ENCODE assay signal across 8 mouse cellular contexts in genomic region chrX:52744201-52745051, GRCm38 (mm10). TPM values are rescaled to one million over a fixed set of nuclear protein-coding genes. Genes with fewer than 3 reads are reported as not detected.
DNase-seq lines count a peak whose midpoint lies in the region; ATAC-seq and TF ChIP-seq lines count a peak whose summit lies in the region.

No protein-coding gene starts in this region.

- peaks cover 10% of the 10 kb centered on the region for H3K4me1 ChIP-seq in E14TG2a.4 (replicated peaks; ENCODE audit: low read depth, low read length)
- H3K4me1 ChIP-seq in brown adipose tissue, adult 24 weeks (ENCODE audit: control insufficient read depth, insufficient read depth, insufficient read length, low read length): no peaks in the 10 kb centered on the region; the same call in 1 of the 2 replicates
- no peaks in the 10 kb centered on the region for H3K4me1 ChIP-seq in heart, postnatal 0 days (ENCODE audit: control insufficient read depth, insufficient read depth)

- DNase-seq in heart, postnatal 0 days (ENCODE audit: low spot score): no peak
- DNase-seq in kidney, postnatal 14 days: peak; percentile 17
- DNase-seq in splenic B cell, adult 2 months (ENCODE audit: low read depth, low spot score): peak; percentile 62
- DNase-seq in right cerebral cortex, postnatal 14 days: no peak

- H3K27me3 ChIP-seq in E14TG2a.4 (ENCODE audit: insufficient read depth, low read length): no peaks in the 10 kb centered on the region
- peaks cover 19% of the 10 kb centered on the region; the same call in 1 of the 2 replicates for H3K27me3 ChIP-seq in heart, postnatal 0 days (ENCODE audit: control insufficient read depth, insufficient read depth, low read length)
- no peaks in the 10 kb centered on the region for H3K27me3 ChIP-seq in splenic B cell, adult 2 months (ENCODE audit: control insufficient read depth, insufficient read depth, low read length, poor library complexity, severe bottlenecking)

- WGBS in heart, postnatal 0 days: 14% methylated on average over 40 of the region's 50 CpGs

- peak overlapping the region; percentile 86 for H3K4me3 ChIP-seq in E14TG2a.4 (replicated peaks; ENCODE audit: low read length)
- H3K4me3 ChIP-seq in brown adipose tissue, adult 24 weeks (ENCODE audit: insufficient read depth, low read depth, low read length): peak overlapping the region; percentile 18; the same call in 1 of the 2 replicates
- peak overlapping the region; percentile 52 for H3K4me3 ChIP-seq in heart, postnatal 0 days (ENCODE audit: low read depth, low read length)

- no peak overlapping the region for H3K27ac ChIP-seq in brown adipose tissue, adult 24 weeks (replicated peaks; ENCODE audit: low read depth, low read length)
- no peak overlapping the region for H3K27ac ChIP-seq in heart, postnatal 0 days (ENCODE audit: low read depth)

- H3K9me3 ChIP-seq in E14TG2a.4 (ENCODE audit: low read length): no peaks in the 10 kb centered on the region
- no peaks in the 10 kb centered on the region for H3K9me3 ChIP-seq in heart, postnatal 0 days (replicated peaks; ENCODE audit: control insufficient read depth, low read length)

- ATAC-seq in heart, postnatal 0 days (ENCODE audit: insufficient read depth, low read depth): no peak
- ATAC-seq in megakaryocyte, adult 5-6 weeks (ENCODE audit: poor library complexity, severe bottlenecking): peak; percentile 56
- ATAC-seq in erythroid progenitor cell, adult 5-6 weeks (replicated peaks; ENCODE audit: low FRiP score, poor library complexity, severe bottlenecking): no peak

- no peak overlapping the region for H3K9ac ChIP-seq in heart, postnatal 0 days (replicated peaks; ENCODE audit: low read depth, low read length)

- TF ChIP-seq EP300 in heart, postnatal 0 days (IDR thresholded peaks at IDR 0.05; ENCODE audit: low read depth): no peak

- H3K36me3 ChIP-seq in E14TG2a.4 (ENCODE audit: insufficient read depth, low read length): peaks cover 26% of the 10 kb centered on the region
- no peaks in the 10 kb centered on the region for H3K36me3 ChIP-seq in heart, postnatal 0 days (replicated peaks; ENCODE audit: control insufficient read depth, insufficient read depth, low read length)
- no peaks in the 10 kb centered on the region for H3K36me3 ChIP-seq in splenic B cell, adult 2 months (ENCODE audit: control insufficient read depth, insufficient read depth, low read length, poor library complexity, severe bottlenecking)

- peak overlapping the region; percentile 67 for H3K4me2 ChIP-seq in heart, postnatal 0 days (ENCODE audit: low read depth, low read length)

- no peak for TF ChIP-seq CTCF in E14TG2a.4 (conservative IDR thresholded peaks at IDR 0.05; ENCODE audit: low read length)
- TF ChIP-seq CTCF in heart, postnatal 0 days (IDR thresholded peaks at IDR 0.05; ENCODE audit: low read depth): no peak

RNA-seq across cellular contexts. Expression of gene Ccdc160, which starts 46.6 kb away (rescaled TPM):
- polyA plus RNA-seq in brown adipose tissue, adult 24 weeks (2012; ENCODE audit: insufficient read depth, insufficient read length, missing spikeins): not detected in 2 replicates
- not detected in 2 replicates for total RNA-seq in heart, postnatal 0 days (2014; rRNA removed; ENCODE audit: low replicate concordance)
- polyA plus RNA-seq in heart, postnatal 0 days (2015; fragmentation: Nextera tagmentation; extraction: Ambion mirVana): 0.56 and 0.72 TPM in 2 replicates
- total RNA-seq in megakaryocyte, adult 5-6 weeks (2015): not detected in 2 replicates
- 0.29 TPM in 1 of 2 replicates, not detected in the other for total RNA-seq in megakaryocyte, adult 5-6 weeks (2017)
- total RNA-seq in erythroid progenitor cell, adult 5-6 weeks (2015; ENCODE audit: low replicate concordance): not detected in 2 replicates
- not detected in 2 replicates for total RNA-seq in erythroid progenitor cell, adult 5-6 weeks (2017; ENCODE audit: low replicate concordance)

Comparison
In these comparisons a context has a peak if more than half of its experiments do, and no peak if none do; other contexts are left out.
1. H3K4me3 ChIP-seq: peak in every context shown above with its lines; median percentile 86 in E14TG2a.4; 52 in heart, postnatal 0 days; 18 in brown adipose tissue, adult 24 weeks.
2. DNase-seq: peak in kidney, postnatal 14 days (single experiment) and splenic B cell, adult 2 months (single experiment); none in heart, postnatal 0 days (single experiment) and right cerebral cortex, postnatal 14 days (single experiment).